Mouse (Mus musculus): ENCODE results near the gene Senp1.

Gene Senp1

GRCm38 (mm10) chr15:98107703-98108296, 14.3 kb upstream of the Senp1 start:
- DNase-seq (ENCODE audit: low read depth, low spot score): no peak

DNA sequence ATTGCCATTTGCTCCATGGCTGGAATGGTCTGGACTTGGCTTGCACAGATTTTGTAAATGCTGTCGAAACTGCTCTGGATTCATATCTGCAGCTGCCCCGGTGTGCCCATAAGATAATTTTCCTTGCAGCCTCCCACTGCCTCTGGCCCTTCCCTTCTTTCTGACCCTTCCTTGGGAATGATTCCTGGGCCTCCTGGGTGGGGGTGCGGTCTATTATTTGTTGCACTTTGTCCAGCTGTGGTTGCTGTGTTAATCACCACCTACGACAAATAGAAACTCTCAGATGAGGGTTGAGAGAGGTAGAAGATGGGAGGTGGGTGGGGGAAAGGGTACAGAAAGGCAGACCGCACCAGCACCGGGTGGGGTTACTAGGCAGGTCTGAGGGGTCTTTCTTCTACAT, 13.7 kb upstream of the Senp1 start:
- DNase-seq (ENCODE audit: low read depth, low spot score): no peak

DNA sequence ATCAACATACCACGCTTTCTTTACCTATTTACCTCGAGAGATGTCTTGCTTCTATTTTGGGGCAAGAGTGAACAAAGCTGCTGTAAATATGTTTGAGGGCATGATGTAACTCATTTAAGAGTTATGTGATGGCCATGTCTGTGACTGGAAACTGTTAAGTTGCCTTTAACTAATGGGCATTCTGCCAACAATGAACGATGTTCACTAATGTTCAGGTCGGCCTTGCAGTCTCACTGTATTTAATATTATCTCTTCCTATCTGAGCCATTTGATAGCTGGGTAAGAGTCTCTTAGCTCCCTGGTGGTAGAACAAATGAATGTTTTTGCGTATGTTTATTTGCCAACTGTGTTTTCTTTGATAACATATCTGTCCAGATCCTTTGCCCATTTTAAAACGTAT, 13.0 kb upstream of the Senp1 start:
- no peak for DNase-seq (ENCODE audit: low read depth, low spot score)

- DNase-seq (ENCODE audit: low read depth, low spot score): no peak
Measured at GRCm38 (mm10) chr15:98102401-98102800, 8.9 kb upstream of the Senp1 start.

DNA sequence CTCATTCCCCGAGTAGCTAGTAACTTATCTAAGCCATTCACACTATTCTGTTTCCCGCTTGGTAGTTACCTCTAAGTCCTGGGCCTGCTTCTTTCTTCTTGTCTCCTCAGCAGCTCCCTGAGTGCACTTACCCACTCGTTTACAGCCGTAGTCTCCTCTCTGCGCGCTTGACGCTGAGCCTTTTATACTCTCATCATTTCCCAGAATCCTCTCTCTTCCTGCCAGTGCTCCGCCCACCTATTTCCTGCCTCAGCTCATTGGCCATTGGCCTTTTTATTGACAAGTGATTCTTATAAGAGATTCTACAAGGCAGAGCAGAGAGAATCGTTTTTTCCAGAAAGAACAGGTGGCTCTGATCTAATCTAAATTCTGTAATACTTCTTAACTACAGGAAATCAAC, 5.0 kb upstream of the Senp1 start:
- peak; percentile 93 for DNase-seq (ENCODE audit: low read depth, low spot score)

- peak; percentile 55 for DNase-seq (ENCODE audit: low read depth, low spot score)
Measured at GRCm38 (mm10) chr15:98096957-98097356, 3.4 kb upstream of the Senp1 start.

DNA sequence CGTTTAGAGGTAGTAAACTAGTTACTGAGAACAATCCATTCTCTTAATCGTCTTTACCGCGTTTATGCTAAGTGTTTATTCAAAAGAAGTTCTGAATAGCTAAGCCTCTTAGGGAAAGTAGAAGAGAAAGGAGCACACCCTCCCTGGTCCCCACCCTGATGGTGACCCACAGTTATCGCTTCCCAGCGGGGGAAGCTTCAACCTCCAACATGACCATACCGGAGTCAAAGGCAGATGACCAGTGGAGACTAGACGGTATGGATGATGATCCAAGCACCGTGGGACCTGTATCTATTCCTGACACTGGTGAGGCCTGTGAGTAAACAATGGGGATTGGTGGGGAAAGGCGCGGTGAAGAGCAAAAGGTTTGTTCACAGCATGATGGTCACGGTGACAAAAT, 1.4 kb upstream of the Senp1 start:
- DNase-seq (ENCODE audit: low read depth, low spot score): no peak

GRCm38 (mm10) chr15:98092372-98093120, 998 bp downstream of the Senp1 start, which contains the start of gene Pfkm:
Gene Pfkm (plus strand): TSS chr15:98092589.
- DNase-seq (ENCODE audit: low read depth, low spot score): no peak

DNA sequence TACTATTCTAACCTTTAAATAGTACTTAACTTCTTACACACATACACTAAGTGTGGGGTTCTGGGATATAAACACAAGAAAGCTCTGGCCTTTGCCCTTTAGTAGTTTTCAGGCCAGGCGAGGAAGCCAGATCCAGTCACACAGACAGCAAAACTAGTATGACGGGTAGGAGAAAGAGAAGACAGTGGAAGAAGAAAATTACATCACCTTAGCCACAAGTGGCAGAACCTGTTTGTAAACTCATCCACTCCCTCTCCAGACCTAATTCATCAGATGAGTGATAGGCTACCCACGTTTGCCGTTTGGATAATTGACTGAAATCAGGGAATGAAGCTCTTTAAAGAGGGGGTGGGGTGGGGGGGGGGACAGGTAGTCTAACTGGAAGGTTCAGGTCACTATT, 1.7 kb downstream of the Senp1 start:
- DNase-seq (ENCODE audit: low read depth, low spot score): no peak

DNA sequence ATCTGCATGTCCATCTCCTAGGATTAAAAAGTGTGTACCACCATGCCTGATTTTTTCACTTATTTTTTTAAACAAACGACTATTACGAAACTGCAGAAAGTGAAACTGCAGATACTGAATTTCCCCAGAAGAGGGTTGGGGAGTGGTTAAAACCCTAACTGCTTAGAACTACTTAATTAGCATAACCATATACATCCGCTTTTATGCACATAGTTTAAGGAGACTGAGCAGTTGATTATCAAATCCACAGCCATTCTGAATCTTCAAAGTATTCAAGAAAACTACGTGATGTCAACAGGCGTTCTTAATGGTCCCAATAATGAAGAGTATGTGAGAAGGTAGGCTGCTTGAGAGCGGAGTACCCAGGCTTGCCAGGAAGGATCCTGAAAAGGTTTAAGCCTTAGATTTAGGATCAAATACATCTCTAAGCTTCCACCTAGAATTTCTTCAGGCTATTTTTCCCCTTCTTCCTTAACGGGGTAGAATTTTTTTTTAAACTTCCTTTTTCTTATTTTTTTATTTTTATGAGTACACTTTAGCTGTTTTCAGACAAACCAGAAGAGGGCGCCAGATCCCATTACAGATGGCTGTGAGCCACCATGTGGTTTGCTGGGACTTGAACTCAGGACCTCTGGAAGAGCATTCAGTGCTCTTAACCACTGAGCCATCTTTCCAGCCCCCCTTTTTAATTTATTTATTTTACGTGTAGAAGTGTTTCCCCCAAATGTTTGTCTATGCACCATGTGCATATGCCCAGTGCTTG, 3.9 kb downstream of the Senp1 start:
- DNase-seq (ENCODE audit: low read depth, low spot score): peak; percentile 84

- peak; percentile 68 for DNase-seq (ENCODE audit: low read depth, low spot score)
Measured at GRCm38 (mm10) chr15:98088889-98089288, 4.7 kb downstream of the Senp1 start.

DNA sequence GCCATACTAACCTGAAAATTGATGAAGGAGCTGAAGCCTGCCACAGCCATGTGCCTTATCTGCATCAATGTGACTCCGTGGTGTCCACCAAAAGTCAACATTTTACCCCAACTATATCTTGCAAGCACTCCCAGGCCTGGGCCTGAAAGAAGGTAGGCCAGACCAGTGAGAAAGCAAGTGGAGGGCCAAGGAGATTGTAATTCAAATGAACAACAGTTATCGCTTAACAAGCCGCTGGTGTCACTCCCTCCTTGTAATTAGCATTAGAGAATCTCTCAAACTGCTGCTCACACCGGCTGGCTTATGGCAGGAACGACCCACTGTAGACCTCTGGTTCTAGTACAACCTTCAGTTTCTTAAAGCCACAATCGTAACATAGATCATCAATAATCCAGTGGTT, 16.6 kb downstream of the Senp1 start:
- no peak for DNase-seq (ENCODE audit: low read depth, low spot score)

DNA sequence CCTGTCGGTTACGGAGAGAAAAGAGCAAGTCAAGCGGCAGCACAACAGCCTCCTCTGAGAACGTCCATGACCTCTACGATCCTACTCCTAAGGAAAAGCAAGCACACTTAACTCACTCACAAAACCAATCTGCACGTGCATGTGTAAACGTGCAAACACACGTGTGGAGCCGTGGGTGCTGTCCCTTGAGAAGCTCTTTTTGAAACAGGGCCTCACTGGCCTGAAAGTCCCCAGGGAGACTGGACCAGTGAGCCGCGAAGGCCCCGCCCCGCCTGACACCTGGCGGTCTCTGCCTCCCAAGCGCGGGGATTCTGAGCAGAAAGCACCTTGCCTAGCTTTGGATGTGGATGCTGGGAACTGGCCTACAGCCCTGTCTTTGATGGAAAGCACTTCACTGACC, 18.5 kb downstream of the Senp1 start:
- DNase-seq (ENCODE audit: low read depth, low spot score): peak; percentile 97

DNA sequence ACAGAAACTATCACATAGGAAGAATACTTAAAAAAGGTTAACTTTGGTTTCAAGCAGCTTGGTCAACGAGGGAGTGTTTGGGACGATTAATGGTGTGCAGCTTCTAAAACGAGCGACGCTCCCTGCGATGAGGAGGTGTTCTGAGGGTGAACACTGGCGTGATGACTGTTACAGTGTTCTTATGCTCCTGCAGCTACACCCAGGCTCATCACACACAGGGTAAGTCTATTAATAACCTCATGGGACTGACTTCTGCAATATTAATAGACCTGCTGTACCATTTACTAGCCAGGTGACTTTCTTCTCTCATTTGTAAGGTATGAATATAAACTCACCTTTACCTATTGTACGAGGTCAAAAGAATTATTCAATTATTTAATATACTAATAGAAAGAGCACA, 19.0 kb downstream of the Senp1 start:
- peak; percentile 88 for DNase-seq (ENCODE audit: low read depth, low spot score)

DNA sequence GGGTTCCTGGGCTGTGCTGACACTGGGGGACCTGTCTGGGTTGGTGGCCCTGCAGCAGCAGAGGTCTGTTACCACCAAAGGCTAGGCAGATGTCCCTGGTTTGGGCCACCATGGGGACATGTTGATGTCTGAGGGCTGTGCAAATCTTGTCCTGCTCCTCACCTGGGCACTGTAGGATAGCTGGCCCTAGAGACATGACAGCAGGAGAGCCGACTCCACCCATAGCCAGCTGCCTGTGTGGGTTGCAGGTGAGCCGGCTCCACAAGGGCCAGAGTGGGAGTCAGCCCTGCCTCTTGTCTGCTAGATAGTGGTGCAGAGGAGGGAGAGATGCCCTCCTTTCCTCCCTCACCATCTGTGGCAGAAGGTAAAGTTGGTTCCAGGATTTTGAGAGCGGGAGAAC, 23.2 kb downstream of the Senp1 start:
- no peak for DNase-seq (ENCODE audit: low read depth, low spot score)

DNA sequence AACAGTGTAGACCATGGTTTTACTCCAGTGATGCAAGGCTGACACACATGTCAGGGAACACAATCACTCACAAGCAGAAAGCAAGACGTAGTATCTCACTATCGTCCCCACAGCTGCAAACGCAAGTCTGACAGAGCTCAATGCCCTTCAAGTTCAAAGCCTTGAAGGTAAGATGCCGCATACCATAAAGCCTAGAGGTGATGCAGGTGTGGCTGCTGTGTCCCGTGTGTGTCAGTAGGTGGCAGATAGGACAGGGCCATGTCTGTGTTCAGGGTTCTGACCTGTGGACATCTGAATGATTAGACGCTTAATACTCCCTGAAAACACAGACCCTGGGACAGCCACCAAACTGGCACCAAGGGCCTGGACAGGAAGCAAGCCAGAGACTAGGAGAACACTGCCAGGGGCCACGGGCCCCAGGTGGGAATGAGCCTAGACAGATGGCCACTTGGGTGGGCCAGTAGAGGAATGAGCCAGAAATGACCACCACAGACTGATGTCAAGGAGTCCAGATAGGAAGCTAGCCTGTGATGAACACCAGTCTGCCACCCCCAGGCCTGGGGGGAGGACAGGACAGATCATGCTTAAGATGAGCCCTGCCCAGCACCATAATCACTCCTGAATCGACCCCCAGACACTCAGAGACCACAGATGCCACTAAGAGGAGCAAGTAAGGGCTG, 23.8 kb downstream of the Senp1 start:
- no peak for DNase-seq (ENCODE audit: low read depth, low spot score)

DNA sequence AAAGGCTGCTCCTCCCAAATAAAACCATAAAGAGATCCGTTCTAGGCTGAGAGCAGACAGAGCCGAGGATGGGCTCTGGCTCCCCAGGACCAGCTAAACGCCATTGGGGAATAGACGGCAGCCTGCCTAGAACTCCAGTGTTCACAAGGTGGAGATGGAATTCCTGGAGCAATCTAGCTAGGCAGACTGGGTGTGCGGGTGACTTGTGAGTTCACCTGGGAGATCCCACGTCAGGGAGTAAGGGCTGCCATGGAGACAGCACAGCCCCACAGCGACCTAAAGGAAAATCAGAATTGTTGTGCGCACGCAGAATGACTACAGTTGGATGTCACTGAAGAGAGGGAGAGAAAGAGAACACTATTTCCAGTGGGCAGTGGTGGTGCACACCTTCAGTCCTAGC, 25.0 kb downstream of the Senp1 start:
- no peak for DNase-seq (ENCODE audit: low read depth, low spot score)

DNA sequence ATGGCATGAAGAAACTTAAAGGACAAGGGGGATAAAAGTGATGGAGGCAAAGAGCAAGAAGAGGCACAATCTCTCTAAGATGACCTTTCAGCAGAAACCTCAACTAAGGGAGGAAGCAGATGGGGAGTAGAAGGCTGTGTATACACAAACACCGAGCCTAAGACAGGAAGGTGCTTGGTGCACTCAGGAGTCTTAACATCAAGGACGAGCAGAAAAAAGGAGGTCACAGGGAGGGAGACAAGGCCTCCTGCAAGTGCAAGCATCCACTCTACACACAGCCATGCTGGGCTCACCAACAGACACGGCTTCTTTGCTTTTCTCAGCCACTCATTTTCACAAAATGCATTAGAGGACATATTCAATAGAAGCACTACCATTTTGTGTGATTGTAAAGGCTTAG, 26.1 kb downstream of the Senp1 start:
- DNase-seq (ENCODE audit: low read depth, low spot score): no peak

- DNase-seq (ENCODE audit: low read depth, low spot score): no peak
Measured at GRCm38 (mm10) chr15:98066602-98067001, 26.9 kb downstream of the Senp1 start.

DNA sequence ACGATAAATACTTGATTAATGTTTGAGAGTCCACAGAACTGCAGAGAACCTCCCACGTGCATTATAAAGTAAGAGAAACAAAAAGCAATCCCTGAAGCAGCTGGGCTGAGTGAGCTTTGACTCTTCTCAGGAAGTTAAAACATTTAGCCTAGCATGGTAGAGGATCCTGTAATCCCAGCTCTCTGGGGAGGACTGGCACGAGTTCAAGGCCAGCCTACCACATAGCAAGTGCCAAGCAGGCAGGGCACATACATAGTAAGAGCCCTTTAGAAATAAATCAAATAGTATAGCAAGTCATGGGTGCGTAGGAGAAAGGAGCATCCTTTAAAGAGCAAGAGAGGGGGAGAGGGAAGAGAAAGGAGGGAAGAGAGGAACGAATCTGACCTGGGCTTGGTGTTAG, 27.7 kb downstream of the Senp1 start:
- no peak for DNase-seq (ENCODE audit: low read depth, low spot score)

DNA sequence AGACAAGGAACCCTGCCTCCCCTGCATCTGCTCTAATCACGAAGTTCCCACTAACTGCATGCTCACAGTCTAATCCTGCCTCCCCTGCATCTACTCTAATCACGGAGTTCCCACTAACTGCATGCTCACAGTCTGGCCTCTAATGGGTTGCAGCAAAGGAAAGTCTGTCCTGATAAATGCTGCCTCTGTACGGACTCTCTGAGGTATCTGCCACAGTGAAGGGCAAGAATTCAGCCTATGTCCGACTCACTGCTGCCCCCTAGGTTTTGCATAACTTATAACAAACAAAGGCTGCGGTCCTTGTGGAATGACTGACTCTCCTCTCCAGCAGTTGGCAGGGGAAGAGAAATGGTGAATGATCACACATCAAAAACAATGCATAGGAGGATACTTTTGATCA, 38.3 kb downstream of the Senp1 start:
- peak; percentile 41 for DNase-seq (ENCODE audit: low read depth, low spot score)

DNA sequence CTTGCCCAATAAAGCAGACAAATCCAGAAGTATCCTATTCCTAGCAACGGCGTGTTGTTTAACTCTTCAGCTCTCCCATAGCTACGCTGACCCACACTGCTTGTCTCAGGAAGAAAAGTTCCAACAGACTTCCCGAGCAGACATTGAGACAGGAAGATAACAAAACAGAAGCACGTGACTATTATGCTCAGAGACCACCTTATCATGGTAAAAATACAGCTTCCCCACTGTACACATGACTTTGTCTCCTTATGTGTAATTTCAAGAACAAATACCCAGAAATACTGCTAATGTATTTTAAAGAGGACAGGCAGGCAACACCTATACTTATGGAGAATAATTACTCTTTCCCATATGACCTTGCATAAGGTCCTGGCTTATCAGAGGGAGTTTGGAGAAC, 41.9 kb downstream of the Senp1 start:
- DNase-seq (ENCODE audit: low read depth, low spot score): no peak

Measured in A20 (cell line).